Mouse (Mus musculus) small intestine, adult 2 months (tissue): ENCODE measurements around the gene Ap3d1. TPM values are rescaled to one million over a fixed set of nuclear protein-coding genes. Genes with fewer than 3 reads are reported as not detected.
A peak's percentile ranks its signal among the peaks of the same experiment; 100 is the strongest.

ENCODE experiments used
- H3K27ac ChIP-seq: fragments of 200-500 bp; 2 replicates; pipeline ENCODE4 v1.5.1; 2012; ENCODE audit warnings: low read depth, low read length, control low read depth, inconsistent platforms; ENCODE audit not compliant: insufficient read depth
- H3K27me3 ChIP-seq: fragments of 200-500 bp; 2 replicates; pipeline ENCODE4 v1.6.1; 2012; ENCODE audit warnings: mild to moderate bottlenecking, moderate library complexity, low read length, inconsistent platforms; ENCODE audit not compliant: control insufficient read depth, insufficient read depth
- H3K36me3 ChIP-seq: fragments of 200-500 bp; 2 replicates; pipeline ENCODE4 v1.6.1; 2012; ENCODE audit warnings: mild to moderate bottlenecking, low read length, control low read depth, inconsistent platforms; ENCODE audit not compliant: control insufficient read depth, insufficient read depth
- H3K4me1 ChIP-seq: fragments of 200-500 bp; 2 replicates; pipeline ENCODE4 v1.6.1; 2012; ENCODE audit warnings: low read length, inconsistent platforms, mixed read lengths; ENCODE audit not compliant: control insufficient read depth, insufficient read depth, insufficient read length
- H3K4me3 ChIP-seq: fragments of 200-500 bp; 2 replicates; pipeline ENCODE4 v1.5.1; 2012; ENCODE audit warnings: low read depth, mild to moderate bottlenecking, control low read depth, inconsistent platforms, low read length, moderate library complexity
- CTCF ChIP-seq: fragments of 200-500 bp; IDR thresholded peaks from 2 replicates; pipeline ENCODE4 v1.5.1; 2012; ENCODE audit warnings: low read depth, mild to moderate bottlenecking, control low read depth, inconsistent platforms, low read length, moderate library complexity, mixed read lengths; ENCODE audit not compliant: insufficient replicate concordance, insufficient read length; ENCODE audit errors: extremely low read depth
- POLR2A ChIP-seq: fragments of 200-500 bp; IDR thresholded peaks from 2 replicates; pipeline ENCODE4 v1.6.1; 2012; ENCODE audit warnings: low read depth, mild to moderate bottlenecking, control low read depth, inconsistent platforms, low read length, moderate library complexity
- WGBS: fragments of 180-500 bp; shearing (Covaris S2); methylation state at CpG from one replicate; pipeline ENCODE4 v1.1.7; 2018; 5-methylcytosine and 5-hydroxymethylcytosine counted together
- polyA plus RNA-seq: library from polyadenylated mRNA; depleted of rRNA; stranded (reverse); fragments of >200 nt; gene quantifications from 2 replicates; pipeline ENCODE4 v1.2.3, GENCODE M21; 2012

Ap3d1 gene
- polyA plus RNA-seq, 1 experiment: 110 TPM

GRCm38 (mm10) chr10:80694159-80694938 lies 47.7 kb downstream of the Ap3d1 start:
- no peak for TF ChIP-seq POLR2A
- no peak for TF ChIP-seq CTCF
- Histone ChIP-seq H3K4me1 (peaks cover 21% of the 10 kb centered on the region), H3K36me3 (peaks cover 19% of the 10 kb centered on the region), H3K27me3 (no peaks in the 10 kb centered on the region), H3K27ac (peak overlapping the region; percentile 93), H3K4me3 (no peak overlapping the region)
- 88% methylated on average over 13 of the region's 13 CpGs for WGBS

DNA sequence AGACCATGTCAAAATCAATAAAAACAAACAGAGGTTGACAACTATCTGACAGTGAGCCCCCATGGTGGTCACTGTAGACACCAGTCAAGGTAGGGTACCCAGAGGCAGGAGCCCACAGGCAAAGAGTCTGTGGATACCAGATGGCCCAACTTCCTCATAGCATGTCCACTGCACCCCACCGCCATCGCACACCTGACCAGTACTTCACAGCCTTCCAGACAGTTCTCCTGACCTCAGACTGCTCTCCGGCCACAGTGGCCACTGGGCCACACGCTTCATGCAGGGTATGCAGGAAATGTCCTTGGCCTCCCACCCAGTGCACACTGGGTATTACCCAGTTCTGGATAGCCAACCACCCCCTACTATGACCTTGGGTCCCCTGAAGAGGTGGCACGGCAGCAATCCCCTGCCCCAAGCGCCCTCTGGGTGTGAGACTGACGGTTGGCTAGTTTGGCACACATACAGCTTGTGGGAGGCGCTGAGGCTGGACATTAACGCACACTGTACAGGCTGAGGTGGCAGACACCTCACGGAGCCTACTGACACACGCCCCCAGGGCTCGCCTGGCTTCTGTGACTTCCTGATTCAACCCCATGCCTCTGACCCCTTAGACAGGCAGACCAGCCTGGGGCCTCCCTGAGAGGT lies 48.5 kb downstream of the Ap3d1 start:
- Histone ChIP-seq H3K4me1 (peaks cover 21% of the 10 kb centered on the region), H3K27ac (peak overlapping the region; percentile 93), H3K4me3 (no peak overlapping the region), H3K36me3 (peaks cover 22% of the 10 kb centered on the region), H3K27me3 (no peaks in the 10 kb centered on the region)
- TF ChIP-seq POLR2A: no peak
- no peak for TF ChIP-seq CTCF
- 83% methylated on average over 12 of the region's 12 CpGs for WGBS

DNA sequence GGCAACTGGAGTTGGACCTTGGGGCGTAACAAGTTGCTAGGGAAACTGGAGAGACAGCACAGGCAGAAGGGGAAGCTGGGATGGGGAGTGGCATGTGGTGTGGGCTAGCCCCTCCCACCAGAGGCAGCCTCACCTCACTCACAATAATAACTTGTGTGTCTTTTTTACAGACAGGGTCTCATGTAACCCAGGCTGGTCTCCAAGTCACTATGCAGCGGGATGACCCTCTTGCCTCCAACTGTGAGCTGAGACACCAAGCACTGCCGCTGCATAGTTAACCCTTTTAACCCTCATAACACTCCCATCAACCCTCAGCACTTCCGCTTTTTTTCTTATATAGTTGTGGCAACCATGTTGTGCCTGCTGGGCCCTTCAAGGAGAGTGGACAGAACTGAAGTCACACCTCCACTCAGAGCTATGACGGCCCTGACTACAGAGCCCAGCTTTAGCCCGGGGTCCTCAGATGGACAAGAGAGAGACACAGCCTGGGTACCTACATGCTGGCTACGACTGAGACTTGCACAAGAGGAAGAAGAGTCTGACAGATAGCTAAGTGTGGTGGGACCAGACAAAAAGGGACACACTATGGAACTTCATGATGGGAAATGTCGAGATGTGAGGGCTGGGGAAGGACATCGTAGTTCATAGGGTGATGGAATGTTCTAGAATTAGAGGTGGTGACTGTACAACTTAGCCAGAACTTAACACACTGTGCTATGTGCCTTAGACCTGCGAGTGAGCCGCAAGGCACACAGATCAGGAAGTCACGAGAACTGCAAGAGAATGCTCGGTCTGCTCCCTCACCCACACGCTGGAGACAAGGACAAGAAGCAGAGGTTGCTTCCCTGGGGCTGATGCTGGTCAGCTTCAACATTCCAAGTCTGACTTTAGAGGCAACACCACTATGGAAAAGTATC lies 49.6 kb downstream of the Ap3d1 start:
- Histone ChIP-seq H3K27me3 (no peaks in the 10 kb centered on the region), H3K4me3 (no peak overlapping the region), H3K36me3 (peaks cover 22% of the 10 kb centered on the region), H3K27ac (peak overlapping the region; percentile 93), H3K4me1 (peaks cover 21% of the 10 kb centered on the region)
- no peak for TF ChIP-seq CTCF
- TF ChIP-seq POLR2A: no peak
- WGBS: 80% methylated on average over 14 of the region's 14 CpGs

- WGBS: 18% methylated on average over 5 of the region's 5 CpGs
Observed at GRCm38 (mm10) chr10:80687850-80688249, 54.2 kb downstream of the Ap3d1 start.

DNA sequence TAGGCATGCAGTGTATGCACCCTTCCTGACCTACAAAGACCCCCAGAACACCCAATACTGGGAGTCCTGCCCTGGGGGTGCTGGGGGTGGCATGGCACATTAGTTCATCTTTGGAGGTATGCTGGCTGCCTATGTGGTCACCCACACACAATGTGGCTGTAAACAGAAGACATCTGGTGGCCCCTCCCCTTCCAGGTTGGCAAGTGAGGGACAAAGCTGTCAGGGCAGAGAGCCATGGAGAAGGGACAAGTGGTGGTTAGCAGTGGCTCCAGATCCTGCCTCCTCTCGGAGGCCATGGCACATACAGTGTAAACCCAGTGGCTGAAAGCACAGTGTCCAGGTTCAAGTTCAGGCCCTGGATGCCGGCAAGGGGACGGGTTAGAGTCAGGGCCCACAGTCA lies 55.4 kb downstream of the Ap3d1 start:
- peaks cover 38% of the 10 kb centered on the region for H3K36me3 ChIP-seq
- WGBS: 89% methylated on average over 3 of the region's 3 CpGs
- no peak overlapping the region for H3K27ac ChIP-seq
- TF ChIP-seq CTCF (no peak), POLR2A (no peak)
- H3K4me1 ChIP-seq: no peaks in the 10 kb centered on the region
- H3K4me3 ChIP-seq: no peak overlapping the region
- no peaks in the 10 kb centered on the region for H3K27me3 ChIP-seq

More at GRCm38 (mm10) chr10:80687850-80688249, 54.2 kb downstream of the Ap3d1 start:
- peak; percentile 70; the same call in 1 of the 2 replicates for TF ChIP-seq CTCF
- no peak for TF ChIP-seq POLR2A
- H3K4me3 ChIP-seq: no peak overlapping the region
- H3K27me3 ChIP-seq: no peaks in the 10 kb centered on the region
- H3K36me3 ChIP-seq: peaks cover 38% of the 10 kb centered on the region
- H3K4me1 ChIP-seq: peaks cover 3% of the 10 kb centered on the region; the same call in 1 of the 2 replicates
- no peak overlapping the region for H3K27ac ChIP-seq

- TF ChIP-seq POLR2A (no peak), CTCF (no peak)
- peaks cover 28% of the 10 kb centered on the region for H3K36me3 ChIP-seq
- no peaks in the 10 kb centered on the region for H3K27me3 ChIP-seq
- H3K27ac ChIP-seq: no peak overlapping the region
- 0 out of 2 replicates have a peak, but pooled peaks cover 2% of the 10 kb centered on the region for H3K4me1 ChIP-seq
- 81% methylated on average over 4 of the region's 4 CpGs for WGBS
- no peak overlapping the region for H3K4me3 ChIP-seq
Observed at GRCm38 (mm10) chr10:80684984-80685383, 57.1 kb downstream of the Ap3d1 start.
